Comparison of ENCODE assay signal across 23 mouse cellular contexts in the genomic region with DNA sequence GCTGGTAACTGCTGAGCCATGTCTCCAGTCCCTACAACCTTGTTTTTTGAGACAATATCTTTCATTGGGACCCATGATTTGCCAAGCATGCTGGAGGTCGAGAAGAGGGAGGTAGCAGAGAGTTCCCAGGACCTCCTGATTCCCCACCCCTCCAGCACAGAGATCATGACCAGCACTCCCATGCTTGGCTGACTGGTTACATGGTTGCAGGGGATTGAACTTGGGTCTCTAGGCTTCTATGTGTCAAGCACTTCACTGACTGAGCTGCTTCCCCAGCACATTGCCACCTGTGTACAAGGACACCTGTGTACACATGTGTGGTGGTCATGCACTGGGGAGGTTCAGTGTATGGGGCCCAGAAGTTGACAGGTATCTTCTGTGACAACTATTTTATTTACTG. TPM values are rescaled to one million over a fixed set of nuclear protein-coding genes. Genes with fewer than 3 reads are reported as not detected.
A peak's percentile ranks its signal among the peaks of the same experiment; 100 is the strongest.
DNase-seq lines count a peak whose midpoint lies in the region.
"Had no signal": no experiment of that assay in that cellular context is flagged by ENCODE, and none has a peak within 500 bp of the region (broad histone marks: within the 10 kb centered on the region; RNA-seq: fewer than 3 reads in every experiment).

No protein-coding gene starts in this region.

- no peaks in the 10 kb centered on the region for H3K36me3 ChIP-seq in heart, embryonic 10.5 days
- H3K36me3 ChIP-seq: G1E had no signal

- 0 out of 2 replicates have a peak, but pooled peaks cover 7% of the 10 kb centered on the region for H3K9me3 ChIP-seq in heart, embryonic 10.5 days

- H3K27me3 ChIP-seq in heart, embryonic 10.5 days (ENCODE audit: insufficient read depth, poor library complexity, severe bottlenecking) = no peaks in the 10 kb centered on the region
- H3K27me3 ChIP-seq: CH12.LX, Patski had no signal

- no peak overlapping the region for H3K4me3 ChIP-seq in heart, embryonic 10.5 days

- no peak overlapping the region for H3K27ac ChIP-seq in heart, embryonic 10.5 days

- DNase-seq in heart, adult 11 months = peak; percentile 61
- no peak for DNase-seq in heart, postnatal 36 days
- peak; percentile 65 for DNase-seq in heart, embryonic 10.5 days (ENCODE audit: low spot score)
- DNase-seq in heart, postnatal 14 days = no peak
- DNase-seq: adrenal gland, adult 2 months; adrenal gland, adult 8-10 months; adrenal gland, postnatal 10 days; adrenal gland, postnatal 14 days; adrenal gland, postnatal 25 days; adrenal gland, postnatal 36 days; B cell, adult 2 months; cerebellum, adult 11 months; cerebellum, adult 11-12 months; cerebellum, adult 18-20 months had no signal

- WGBS in heart, embryonic 10.5 days = 63% methylated on average over 1 of the region's 1 CpGs

- no peaks in the 10 kb centered on the region for H3K4me1 ChIP-seq in heart, embryonic 10.5 days

- intact Hi-C loops in heart, postnatal 36 days (cut with DNase I) = no loop called here
- intact Hi-C loops in heart, postnatal 14 days (cut with DNase I) = no loop called here

RNA-seq across cellular contexts. Expression of a gene that starts 2.6 kb away (rescaled TPM):
- not detected for total RNA-seq in heart, postnatal 36 days (2021)
- polyA plus RNA-seq in heart, embryonic 10.5 days (2016; fragmentation: Nextera tagmentation; extraction: Ambion mirVana) = not detected in 2 replicates
- total RNA-seq in heart, postnatal 14 days (2021) = not detected
- total RNA-seq: adrenal gland, adult 18-20 months; adrenal gland, adult 2 months; adrenal gland, adult 8-10 months; adrenal gland, postnatal 14 days; adrenal gland, postnatal 25 days; adrenal gland, postnatal 36 days; ES-E14; G1E; MEL had no signal
- polyA plus RNA-seq: activated CD4-positive, CD25-positive, alpha-beta regulatory T cell, adult 4 months; adrenal gland, adult 2 months; brain, embryonic 14.5 days; CD4-positive, CD25-positive, alpha-beta regulatory T cell, adult 4 months; G1E; Patski had no signal

RNA-seq across cellular contexts. Expression of a gene that starts 45.9 kb away (rescaled TPM):
- total RNA-seq in heart, postnatal 36 days (2021) = 10 to 100 TPM in 1 of 2 experiments, 1 to 10 TPM in 1; 4.9 to 15.7 TPM
- not detected in 2 replicates for polyA plus RNA-seq in heart, embryonic 10.5 days (2016; fragmentation: Nextera tagmentation; extraction: Ambion mirVana)
- total RNA-seq in heart, postnatal 14 days (2021) = 10 to 100 TPM; 10.7 to 13.3 TPM
- total RNA-seq: ES-E14, MEL had no signal
- polyA plus RNA-seq: G1E had no signal

RNA-seq across cellular contexts. Expression of a gene that starts 58.5 kb away (rescaled TPM):
- total RNA-seq in heart, postnatal 36 days (2021) = not detected
- polyA plus RNA-seq in heart, embryonic 10.5 days (2016; fragmentation: Nextera tagmentation; extraction: Ambion mirVana) = 0.18 TPM in 1 of 2 replicates, not detected in the other
- total RNA-seq in heart, postnatal 14 days (2021) = not detected
- total RNA-seq: adrenal gland, adult 18-20 months; adrenal gland, postnatal 25 days; adrenal gland, postnatal 36 days; CH12.LX; G1E; MEL had no signal
- polyA plus RNA-seq: activated CD4-positive, CD25-positive, alpha-beta regulatory T cell, adult 4 months; brain, embryonic 14.5 days; CD4-positive, CD25-positive, alpha-beta regulatory T cell, adult 4 months; G1E had no signal

Comparison
In these comparisons a context has a peak if more than half of its experiments do, and no peak if none do; other contexts are left out.
1. DNase-seq: peak in heart, adult 11 months (single experiment) and heart, embryonic 10.5 days (single experiment); none in heart, postnatal 36 days (0 of 2) and heart, postnatal 14 days (0 of 2).